Mouse (Mus musculus) right cerebral cortex, postnatal 4 days (tissue): Measurements from ENCODE around the gene Ap1m2.
A peak's percentile ranks its signal among the peaks of the same experiment; 100 is the strongest.
"Not testable (repeated sequence)": the region's sequence is repeated elsewhere in the genome, so short reads cannot be mapped to it uniquely, and the experiment has no call there.

ENCODE experiments used
- DNase-seq: peaks from one replicate; pipeline ENCODE4 v3.0.0-alpha.2; 2022

Ap1m2 gene

DNA sequence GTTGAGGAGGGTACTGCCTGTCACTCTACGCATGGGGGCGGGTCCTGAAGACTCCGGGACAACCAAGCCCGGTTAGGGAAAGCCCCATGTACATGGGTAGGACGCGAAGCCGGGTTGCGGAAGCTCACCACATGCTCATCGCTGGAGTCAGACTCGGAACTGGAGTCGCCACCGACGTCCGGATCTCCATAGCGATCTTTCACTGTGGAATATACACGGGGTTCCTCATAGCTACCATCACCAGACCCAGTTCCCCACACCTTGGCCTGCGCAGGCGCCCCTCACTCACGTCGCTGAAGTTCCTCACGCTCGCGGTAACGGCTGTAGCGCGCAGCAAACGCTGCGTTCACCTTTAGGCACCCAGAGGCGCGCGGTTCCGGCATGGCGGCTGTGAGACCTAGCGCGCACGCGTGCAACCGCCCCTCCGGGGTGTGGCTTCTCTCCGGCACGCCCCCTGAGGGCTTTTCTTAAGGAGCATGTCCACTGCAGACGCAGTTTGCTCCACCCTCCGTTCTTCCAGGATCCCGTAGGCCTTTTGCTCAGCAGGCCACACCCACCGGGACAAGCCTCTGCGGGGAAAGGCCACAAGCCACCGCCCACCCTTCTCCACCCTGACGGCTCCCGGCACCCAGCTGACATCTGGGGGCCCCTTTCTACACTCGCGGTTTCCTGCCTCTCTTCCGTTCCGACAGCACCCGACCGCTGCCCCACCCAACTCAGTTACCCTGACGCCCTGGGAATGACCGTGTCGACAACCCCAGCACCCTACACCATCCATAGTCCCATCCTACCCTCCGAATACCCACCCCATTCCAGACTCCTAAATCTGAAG, 24.4 kb downstream of the Ap1m2 start, which contains the start of gene Kri1:
TSS of gene Kri1 (minus strand) at position 399 of the 832 bp plus-strand sequence.
- DNase-seq = peak; percentile 94

GRCm38 (mm10) chr9:21286753-21287152, 25.4 kb downstream of the Ap1m2 start:
- no peak for DNase-seq

- DNase-seq = no peak
Observed at GRCm38 (mm10) chr9:21283994-21284393, 28.1 kb downstream of the Ap1m2 start.

DNA sequence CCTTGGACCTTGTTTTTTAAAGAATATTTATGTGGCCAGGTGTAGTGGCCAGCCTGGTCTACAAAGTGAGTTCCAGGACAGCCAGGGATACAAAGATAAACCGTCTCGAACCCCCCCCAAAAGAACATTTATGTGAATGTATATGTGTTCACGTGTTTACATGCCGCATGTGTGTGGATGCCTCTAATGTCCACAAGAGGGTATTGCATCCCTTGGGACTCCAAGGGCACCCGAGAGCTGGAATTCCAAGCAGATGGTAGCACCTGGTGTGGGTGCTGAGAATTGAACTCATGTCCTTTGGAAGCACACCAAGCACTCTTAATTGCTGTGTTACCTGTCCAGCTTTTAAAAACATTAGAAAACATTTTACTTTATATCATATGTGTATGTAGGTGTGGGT, 28.5 kb downstream of the Ap1m2 start:
- DNase-seq = no peak

DNA sequence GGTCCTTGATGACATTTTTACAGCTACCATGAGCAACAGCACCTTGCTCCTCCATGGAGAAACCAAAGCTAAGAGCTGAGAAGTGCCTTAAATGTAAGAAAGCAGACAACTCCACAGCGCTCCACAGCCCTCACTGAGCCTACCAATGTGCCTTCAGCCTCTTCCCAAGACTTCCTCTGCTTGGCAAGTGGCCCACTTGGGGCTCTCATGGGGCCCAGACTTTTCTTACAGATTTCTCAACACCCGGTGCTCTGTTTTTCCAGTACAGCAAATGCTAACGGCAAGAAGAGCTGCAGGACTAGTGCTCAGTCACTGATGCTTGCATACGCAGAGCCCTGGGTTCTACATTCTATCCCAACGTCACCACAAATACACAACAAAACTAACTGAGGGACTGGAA, 34.4 kb downstream of the Ap1m2 start:
- DNase-seq = no peak

- no peak for DNase-seq
Observed at GRCm38 (mm10) chr9:21276307-21276706, 35.8 kb downstream of the Ap1m2 start.

- DNase-seq = no peak
Observed at GRCm38 (mm10) chr9:21275727-21276126, 36.4 kb downstream of the Ap1m2 start.

- DNase-seq = no peak
Observed at GRCm38 (mm10) chr9:21275013-21275710, 37.0 kb downstream of the Ap1m2 start.

- DNase-seq = no peak
Observed at GRCm38 (mm10) chr9:21274336-21274735, 37.8 kb downstream of the Ap1m2 start.

DNA sequence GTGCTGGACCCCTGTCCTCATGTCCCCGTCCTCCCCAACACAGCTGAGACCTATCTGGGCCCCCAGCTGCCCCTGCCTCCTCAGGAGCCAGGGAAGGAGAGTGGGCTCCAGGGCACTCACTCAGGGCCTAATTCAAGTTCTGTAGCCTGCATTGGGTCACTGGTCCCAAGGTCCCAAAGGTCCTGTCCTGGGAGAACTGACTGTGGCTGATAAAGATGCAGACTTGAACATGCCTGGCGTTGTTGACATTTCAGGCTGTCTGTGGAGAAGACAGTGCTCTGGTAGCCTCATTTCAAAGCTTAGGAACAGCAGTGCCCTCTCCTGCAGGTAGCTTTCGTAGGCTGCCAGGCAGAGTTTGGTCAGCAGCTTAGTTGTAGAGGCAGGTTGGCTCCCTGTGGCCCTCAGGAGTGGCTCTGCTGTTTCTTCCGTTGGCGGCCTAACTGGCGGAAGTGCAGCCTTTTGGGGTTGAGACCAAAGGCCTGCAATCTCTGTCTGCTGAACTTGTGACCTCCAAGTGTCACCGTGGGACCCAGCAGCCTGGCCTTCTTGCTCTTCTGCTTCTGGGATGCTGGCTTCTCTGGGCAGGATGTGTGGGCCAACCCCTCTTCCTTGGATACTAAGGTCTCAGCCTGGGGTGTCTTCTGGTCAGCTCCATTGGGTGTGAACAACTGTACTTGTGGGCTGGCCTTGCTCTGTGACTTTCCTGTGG, 38.5 kb downstream of the Ap1m2 start:
- no peak for DNase-seq

DNA sequence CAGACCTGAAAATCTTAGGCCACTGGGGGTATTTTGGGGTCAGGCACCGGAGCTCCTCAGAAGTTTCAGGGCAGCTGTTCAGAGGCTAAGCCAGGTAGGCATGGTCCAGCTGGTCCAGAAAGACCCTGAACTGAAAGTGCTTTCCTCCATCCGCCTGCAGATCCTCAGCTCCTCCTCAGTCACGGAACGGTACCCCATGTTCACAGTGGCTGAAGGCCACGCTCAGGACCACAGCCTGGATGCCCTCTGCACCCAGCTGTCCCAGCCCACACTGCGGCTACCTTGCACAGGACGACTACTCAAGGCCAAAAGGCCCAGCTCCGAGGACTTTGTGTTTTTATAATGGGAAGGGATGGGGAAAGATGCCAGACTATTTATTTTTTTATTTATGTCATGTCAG, 39.0 kb downstream of the Ap1m2 start:
- no peak for DNase-seq

DNA sequence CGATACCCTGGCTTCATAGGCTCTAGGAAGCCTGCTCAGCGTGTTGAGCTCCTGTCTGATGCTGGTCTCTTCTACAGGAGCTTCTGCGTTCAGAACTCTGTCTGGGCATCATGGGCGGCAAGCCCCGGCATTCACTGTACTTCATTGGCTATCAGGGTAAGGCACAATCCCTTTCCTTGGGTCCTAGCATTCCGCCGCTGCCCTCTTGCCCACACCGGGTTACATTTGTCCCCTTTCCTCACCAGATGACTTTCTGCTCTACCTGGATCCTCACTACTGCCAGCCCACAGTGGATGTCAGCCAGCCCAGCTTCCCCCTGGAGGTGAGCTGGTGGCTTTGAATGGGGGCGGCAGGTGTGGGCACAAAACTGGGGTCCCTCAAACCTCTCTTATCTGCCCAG, 39.7 kb downstream of the Ap1m2 start:
- DNase-seq = no peak

DNA sequence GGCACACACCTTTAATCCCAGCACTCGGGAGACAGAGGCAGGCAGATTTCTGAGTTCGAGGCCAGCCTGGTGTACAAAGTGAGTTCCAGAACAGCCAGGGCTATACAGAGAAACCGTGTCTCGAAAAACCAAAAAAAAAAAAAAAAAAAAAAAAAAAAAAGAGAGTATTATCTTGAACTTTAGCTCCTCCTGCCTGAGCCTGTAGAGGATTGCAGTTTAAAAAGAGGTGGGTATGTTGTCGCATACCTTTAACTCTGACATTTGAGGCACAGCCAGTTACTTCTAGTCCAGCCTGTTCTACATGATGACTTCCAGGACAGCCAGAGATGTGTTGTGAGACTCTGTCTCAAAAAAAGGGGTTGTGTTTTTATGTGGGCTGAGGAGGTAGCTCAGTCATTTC, 42.5 kb downstream of the Ap1m2 start:
- DNase-seq = not testable (repeated sequence)

GRCm38 (mm10) chr9:21268305-21268704, 43.8 kb downstream of the Ap1m2 start:
- no peak for DNase-seq

DNA sequence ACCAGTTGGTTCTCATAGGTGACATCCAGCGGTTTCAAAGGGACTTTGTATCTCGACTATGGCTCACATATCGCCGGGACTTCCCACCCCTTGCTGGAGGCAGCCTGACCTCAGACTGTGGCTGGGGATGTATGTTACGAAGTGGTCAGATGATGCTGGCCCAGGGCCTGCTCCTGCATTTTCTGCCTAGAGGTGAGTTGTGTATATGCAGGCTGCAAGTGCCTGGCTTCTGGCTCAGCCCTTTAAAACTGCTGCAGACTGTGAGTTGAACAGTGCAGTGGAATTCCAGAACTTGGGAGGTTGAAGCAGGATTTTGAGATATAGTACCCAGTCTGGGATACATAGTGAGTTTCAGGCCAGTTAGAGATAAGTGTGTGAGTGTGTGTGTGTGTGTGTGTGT, 45.2 kb downstream of the Ap1m2 start:
- DNase-seq = no peak

- no peak for DNase-seq
Observed at GRCm38 (mm10) chr9:21265611-21266010, 46.5 kb downstream of the Ap1m2 start.

GRCm38 (mm10) chr9:21265000-21265561, 47.1 kb downstream of the Ap1m2 start, which contains the start of gene Atg4d:
TSS of gene Atg4d (plus strand) at chr9:21265293.
- peak; percentile 95 for DNase-seq

DNA sequence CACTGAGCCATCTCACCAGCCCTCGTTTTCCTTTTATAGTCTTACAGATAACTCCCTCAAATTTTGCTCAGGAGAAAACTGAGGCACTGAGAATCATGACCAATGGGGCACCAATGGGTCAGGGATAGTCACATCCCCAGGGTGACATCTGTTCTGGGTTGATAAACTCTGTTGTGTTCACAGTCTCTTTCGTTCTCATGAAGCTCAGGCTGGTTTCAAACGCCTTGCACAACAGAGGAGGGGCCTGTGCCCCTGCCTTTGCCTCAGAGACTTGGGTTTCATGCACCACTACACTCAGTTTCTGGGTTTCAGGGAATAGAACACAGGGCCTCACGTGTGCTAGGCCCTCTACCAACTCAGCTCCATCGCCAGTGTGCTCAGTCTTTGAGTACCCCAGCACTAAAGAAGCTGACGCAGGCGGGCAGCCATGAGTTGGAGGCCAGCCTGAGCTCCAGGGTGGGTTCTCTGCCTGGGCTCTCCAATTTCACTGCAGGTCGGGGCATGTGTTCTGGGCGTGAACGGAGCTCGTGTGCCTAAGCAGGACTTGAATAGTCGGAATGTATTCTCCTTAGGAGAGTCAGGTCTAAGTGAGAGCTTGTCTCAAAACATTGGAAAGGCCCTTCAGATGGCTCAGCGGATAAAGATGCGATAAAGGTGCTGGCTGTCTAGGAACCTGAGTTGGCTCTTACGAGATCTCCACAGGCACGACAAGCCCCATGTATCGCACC, 47.7 kb downstream of the Ap1m2 start:
- no peak for DNase-seq

- no peak for DNase-seq
Observed at GRCm38 (mm10) chr9:21261831-21262230, 50.3 kb downstream of the Ap1m2 start.

DNA sequence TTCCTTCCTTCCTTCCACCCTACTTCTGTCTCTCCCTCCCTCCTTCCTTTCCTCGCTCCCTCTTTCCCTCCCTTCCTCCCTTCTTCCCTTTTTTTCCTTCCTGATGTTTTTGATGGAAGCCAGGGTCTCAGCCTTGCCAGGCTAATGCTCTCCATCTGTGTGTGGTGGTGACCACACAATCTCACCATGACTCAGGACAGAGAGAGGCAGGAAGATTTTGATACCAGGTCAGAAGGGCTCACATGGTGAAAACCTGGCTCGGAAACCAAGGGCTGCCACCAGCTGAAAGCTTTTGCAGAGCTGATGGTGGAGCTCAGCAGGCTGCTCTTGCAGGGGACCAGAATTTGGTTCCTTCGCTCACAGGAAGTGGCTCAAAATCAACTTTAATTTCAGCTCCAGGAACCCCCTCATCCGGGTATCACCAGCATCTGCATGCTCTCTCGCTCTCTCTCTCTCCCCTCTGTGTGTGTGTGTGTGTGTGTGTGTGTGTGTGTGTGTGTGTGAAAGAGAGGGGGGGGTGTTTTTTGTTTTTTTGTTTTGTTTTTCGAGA, 51.6 kb downstream of the Ap1m2 start:
- DNase-seq = no peak

GRCm38 (mm10) chr9:21256349-21256748, 55.8 kb downstream of the Ap1m2 start:
- not testable (repeated sequence) for DNase-seq

GRCm38 (mm10) chr9:21254690-21255089, 57.4 kb downstream of the Ap1m2 start:
- no peak for DNase-seq
